Mouse (Mus musculus): ENCODE data around the gene Ascc1.

DNA sequence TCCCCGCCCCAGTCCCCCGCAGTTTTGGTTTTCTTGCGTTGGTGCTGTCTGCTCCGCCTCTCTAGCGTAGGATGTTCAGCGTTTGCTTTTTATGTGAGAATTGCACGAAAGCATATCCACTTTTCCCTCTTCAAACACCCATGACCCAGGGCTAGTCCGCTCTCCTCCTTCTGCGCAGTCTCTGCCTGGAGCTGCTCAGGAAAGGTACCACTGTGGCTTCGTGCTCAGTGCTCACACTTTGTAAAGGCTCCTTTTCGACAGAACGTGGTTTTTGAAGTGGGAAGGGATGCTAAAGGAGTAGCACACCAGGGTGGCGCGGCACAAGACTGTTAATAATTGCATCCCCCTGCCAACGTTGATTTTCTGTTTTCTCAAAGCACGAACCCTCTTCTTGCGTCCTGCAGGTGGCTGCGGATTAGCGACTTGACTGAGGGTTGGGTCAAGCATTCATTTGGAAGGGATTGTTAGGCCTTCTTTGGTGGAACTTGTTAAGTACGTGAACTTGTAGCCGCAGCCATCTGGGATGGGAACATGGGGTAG is 678 bp downstream of the Ascc1 start:
- TF ChIP-seq CTCF (IDR thresholded peaks at IDR 0.05; ENCODE audit: extremely low read depth, insufficient read length, insufficient replicate concordance, low read depth, low read length) (no peak), POLR2A (IDR thresholded peaks at IDR 0.05; ENCODE audit: low read depth, low read length) (no peak)
